Mouse (Mus musculus) liver, embryonic 14.5 days (tissue): ENCODE measurements around the gene Cmah.

Source experiments
- CTCF ChIP-seq: IDR thresholded peaks from 2 replicates; pipeline ENCODE4 v1.5.1; 2016; ENCODE audit warnings: antibody characterized with exemption, low read depth, control low read depth
- EP300 ChIP-seq: IDR thresholded peaks from 2 replicates; pipeline ENCODE4 v1.6.1; 2016; ENCODE audit warnings: antibody characterized with exemption, low read depth

DNA sequence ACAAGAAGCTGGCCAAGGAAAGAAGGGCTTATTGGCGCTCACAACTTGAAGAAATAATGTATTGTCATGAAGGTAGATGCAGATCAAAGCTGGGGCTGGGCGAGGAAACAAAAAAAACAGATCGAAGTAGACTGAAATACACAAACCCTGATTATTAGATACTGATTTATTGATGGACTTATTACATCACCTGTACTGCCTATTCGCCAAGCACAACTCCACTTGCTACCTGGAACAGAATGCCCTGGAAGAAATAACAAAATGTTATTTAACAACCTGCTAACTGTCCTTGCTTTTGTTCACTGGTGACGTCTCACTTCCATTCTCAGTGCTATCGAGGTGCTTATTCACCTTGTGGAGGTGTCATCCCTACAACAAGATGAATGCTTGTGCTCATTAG is 38.0 kb downstream of the Cmah start:
- no peak for TF ChIP-seq CTCF
- no peak for TF ChIP-seq EP300
